Mouse (Mus musculus) forebrain, embryonic 14.5 days (tissue): ENCODE measurements around the gene Gm973. TPM values are rescaled to one million over a fixed set of nuclear protein-coding genes. Genes with fewer than 3 reads are reported as not detected.

ENCODE experiments used
- ATAC-seq: fragments of 200-750 bp; cut with Nextera tagmentation; 2 replicates; pipeline ENCODE4 v1.8.0; 2017; ENCODE audit warnings: mild to moderate bottlenecking, moderate library complexity
- DNase-seq: peaks from one replicate; pipeline ENCODE4 v3.0.0-alpha.2; 2015; ENCODE audit warnings: low spot score
- H3K27ac ChIP-seq: fragments of 300-500 bp; sonication (generic); 2 replicates; pipeline ENCODE4 v1.5.1; 2014; ENCODE audit warnings: low read depth, mild to moderate bottlenecking, control low read depth, low read length, moderate library complexity
- H3K27me3 ChIP-seq: fragments of 300-500 bp; sonication (generic); replicated peaks from 2 replicates; pipeline ENCODE4 v1.6.1; 2014; ENCODE audit warnings: low read length, control low read depth, mixed read lengths; ENCODE audit not compliant: control insufficient read depth, insufficient read depth
- H3K36me3 ChIP-seq: fragments of 300-500 bp; sonication (generic); 2 replicates; pipeline ENCODE4 v1.6.1; 2014; ENCODE audit warnings: low read length, control low read depth; ENCODE audit not compliant: control insufficient read depth, insufficient read depth
- H3K4me1 ChIP-seq: fragments of 300-500 bp; sonication (generic); 2 replicates; pipeline ENCODE4 v1.6.1; 2014; ENCODE audit warnings: antibody characterized with exemption, low read length, control low read depth; ENCODE audit not compliant: control insufficient read depth, insufficient read depth
- H3K4me2 ChIP-seq: fragments of 300-500 bp; sonication (generic); 2 replicates; pipeline ENCODE4 v1.6.1; 2014; ENCODE audit warnings: mild to moderate bottlenecking, control low read depth, low read length
- H3K4me3 ChIP-seq: fragments of 300-500 bp; sonication (generic); 2 replicates; pipeline ENCODE4 v1.5.1; 2014; ENCODE audit warnings: low read depth, low read length, control low read depth
- H3K9ac ChIP-seq: fragments of 300-500 bp; sonication (generic); 2 replicates; pipeline ENCODE4 v1.6.1; 2014; ENCODE audit warnings: mild to moderate bottlenecking, low read length, control low read depth, moderate library complexity
- H3K9me3 ChIP-seq: fragments of 300-500 bp; sonication (generic); replicated peaks from 2 replicates; pipeline ENCODE4 v1.6.1; 2016; ENCODE audit warnings: low read length, control low read depth, mixed read lengths; ENCODE audit not compliant: control insufficient read depth
- WGBS: fragments of 180-500 bp; shearing (Covaris S2); extraction: QIAGEN DNeasy Blood & Tissue Kit; methylation state at CpG from one replicate; pipeline ENCODE4 v1.1.7; 2014; 5-methylcytosine and 5-hydroxymethylcytosine counted together
- polyA plus RNA-seq: library from polyadenylated mRNA; unstranded; fragments of >200 nt; fragmentation: Nextera tagmentation; extraction: Ambion mirVana; gene quantifications from 2 replicates; pipeline ENCODE4 v1.2.1, GENCODE M21; 2014

Gene Gm973
- polyA plus RNA-seq: 5.5 and 6.2 TPM in 2 replicates

DNA sequence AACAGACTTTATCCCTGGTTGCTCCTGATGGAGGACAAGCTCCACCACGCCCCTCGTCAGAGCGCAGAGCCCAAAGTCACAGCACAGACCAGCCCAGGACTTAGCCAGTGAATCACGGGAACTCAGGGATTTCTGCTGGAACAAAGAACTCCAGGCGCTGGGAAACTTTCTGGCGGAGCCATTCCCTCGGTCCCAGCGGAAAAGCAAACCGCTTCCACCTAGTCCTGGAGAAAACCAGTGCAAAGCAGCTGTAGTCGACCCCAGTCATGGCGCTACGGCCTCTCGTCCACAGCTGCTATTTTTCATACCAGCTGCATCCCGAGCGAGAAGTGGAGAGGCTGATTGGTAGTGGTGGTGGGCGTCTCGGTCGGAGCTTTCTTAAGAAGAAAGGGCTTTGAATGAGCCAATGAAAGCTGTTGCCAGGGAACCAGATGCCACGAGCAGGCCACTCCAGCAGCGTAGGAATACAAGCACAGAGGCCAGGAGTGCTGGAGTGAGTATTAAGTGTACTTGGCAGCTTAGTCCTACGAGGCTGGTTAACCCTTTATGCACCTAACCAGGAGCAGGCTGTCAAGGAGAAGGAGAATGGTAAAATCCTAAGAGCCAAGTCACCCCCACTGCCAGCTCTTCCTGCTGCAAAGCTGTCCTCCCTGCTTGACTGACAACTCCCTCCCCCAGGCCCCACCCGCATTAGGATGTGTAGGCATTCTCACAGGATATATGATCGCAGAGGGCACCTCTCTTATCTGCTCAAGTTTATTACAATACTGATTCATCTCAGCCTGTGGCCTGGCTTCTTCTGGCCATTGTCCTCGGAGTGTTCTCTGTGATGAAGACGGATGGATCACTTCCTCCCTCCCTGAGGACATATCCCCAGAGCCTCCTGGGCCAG lies at the start of gene Gm973:
TSS of gene Gm973 (plus strand) at position 239 of the 892 bp plus-strand sequence.
- H3K9me3 ChIP-seq: no peaks in the 10 kb centered on the region
- DNase-seq (peak; percentile 97), ATAC-seq (peak; percentile 97)
- peak within 1 kb of the TSS; percentile 60 for H3K4me2 ChIP-seq
- H3K36me3 ChIP-seq: no peaks in the 10 kb centered on the region
- 2% methylated on average over 25 of the region's 25 CpGs for WGBS
- H3K27ac ChIP-seq: peak within 1 kb of the TSS; percentile 95
- no peaks in the 10 kb centered on the region for H3K27me3 ChIP-seq
- peak within 1 kb of the TSS; percentile 35 for H3K4me3 ChIP-seq
- peak within 1 kb of the TSS; percentile 72 for H3K9ac ChIP-seq
- peaks cover 16% of the 10 kb centered on the region for H3K4me1 ChIP-seq

DNA sequence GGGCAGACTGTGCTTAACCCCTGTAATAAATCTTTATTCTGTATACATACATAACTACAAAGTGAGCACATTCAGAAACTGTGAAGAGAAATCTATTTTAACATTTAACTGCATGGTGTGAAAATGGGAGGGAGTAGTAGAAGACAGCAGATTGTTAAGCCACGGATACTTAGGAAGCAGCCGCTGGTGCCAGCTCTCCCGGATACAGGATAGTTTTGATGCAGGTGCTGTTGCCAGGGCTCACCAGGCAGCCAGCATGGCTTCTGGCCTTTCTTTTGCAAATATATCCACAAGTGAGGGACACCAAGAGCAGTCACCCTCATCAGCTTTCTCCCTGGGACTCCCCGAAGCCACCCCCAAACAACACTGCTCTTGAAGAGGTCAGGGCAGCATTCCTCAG lies 46.9 kb upstream of the Gm973 start:
- no peaks in the 10 kb centered on the region for H3K27me3 ChIP-seq
- no peak for ATAC-seq
- H3K9me3 ChIP-seq: no peaks in the 10 kb centered on the region
- 27% methylated on average over 4 of the region's 4 CpGs for WGBS
- DNase-seq: no peak
- 0 out of 2 replicates have a peak, but pooled peaks cover 6% of the 10 kb centered on the region for H3K4me1 ChIP-seq
- no peak overlapping the region for H3K9ac ChIP-seq
- H3K27ac ChIP-seq: no peak overlapping the region
- H3K36me3 ChIP-seq: no peaks in the 10 kb centered on the region
- H3K4me2 ChIP-seq: no peak overlapping the region
- H3K4me3 ChIP-seq: no peak overlapping the region

DNA sequence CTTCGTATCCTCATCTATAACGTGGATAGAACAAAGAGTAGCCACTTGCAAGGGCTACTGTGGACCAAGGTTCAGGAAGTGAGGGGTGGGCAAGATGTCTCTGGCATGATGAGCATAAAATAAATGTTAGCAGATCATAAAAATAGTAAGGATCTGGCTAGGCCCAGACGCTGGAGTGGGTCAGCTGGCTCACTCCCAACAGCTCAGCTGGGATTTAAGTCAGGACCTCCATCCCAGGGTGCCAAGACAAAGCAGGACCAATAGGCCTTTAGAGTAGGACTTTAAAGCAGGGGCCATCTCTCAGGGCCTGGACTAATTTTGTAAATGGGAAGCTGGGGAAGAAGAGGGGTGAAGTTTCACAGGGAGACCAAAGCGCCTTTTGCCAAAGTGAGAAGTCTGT lies 45.3 kb upstream of the Gm973 start:
- Histone ChIP-seq H3K9ac (no peak overlapping the region), H3K27ac (no peak overlapping the region), H3K4me1 (0 out of 2 replicates have a peak, but pooled peaks cover 5% of the 10 kb centered on the region), H3K36me3 (no peaks in the 10 kb centered on the region), H3K9me3 (no peaks in the 10 kb centered on the region), H3K4me3 (no peak overlapping the region), H3K4me2 (no peak overlapping the region), H3K27me3 (no peaks in the 10 kb centered on the region)
- no peak for ATAC-seq
- no peak for DNase-seq
- 53% methylated on average over 4 of the region's 4 CpGs for WGBS

DNA sequence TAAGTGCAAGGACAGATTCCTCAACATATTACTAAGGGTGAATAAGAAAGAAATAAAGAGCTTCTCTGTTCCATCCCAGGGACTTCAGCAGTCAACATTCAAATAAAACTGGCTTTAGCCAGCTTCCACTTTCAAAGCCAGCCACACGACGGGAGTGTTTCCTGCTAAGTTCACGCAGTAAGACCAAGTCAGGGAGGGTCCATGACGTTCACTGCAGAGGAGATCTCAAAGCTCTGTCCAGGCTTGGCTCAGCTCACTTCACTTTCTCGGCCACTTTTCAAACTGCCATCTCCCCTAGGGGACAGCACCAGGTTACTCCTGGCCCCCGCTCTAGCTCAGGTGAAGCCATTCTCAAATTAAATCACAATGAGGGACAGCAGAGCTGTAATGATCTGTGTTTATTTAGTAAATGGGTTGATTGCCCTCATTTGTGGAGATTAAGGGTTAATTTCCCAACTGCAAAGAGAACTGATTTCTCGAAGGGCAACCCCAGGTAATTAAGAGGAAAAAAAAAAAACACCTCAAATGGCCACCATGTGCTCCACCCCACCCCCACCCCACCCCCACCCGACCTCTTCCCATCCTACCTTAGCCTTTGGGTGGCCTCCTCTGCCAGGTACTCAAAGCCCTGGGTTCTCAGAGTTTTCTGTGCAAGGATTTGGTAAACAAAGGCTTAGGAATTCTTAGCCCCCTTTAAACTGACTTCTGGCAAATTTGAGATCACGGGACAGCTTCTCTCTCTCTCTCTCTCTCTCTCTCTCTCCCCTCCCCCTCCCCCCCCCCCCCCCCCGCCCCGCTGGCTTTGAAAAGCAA lies 43.5 kb upstream of the Gm973 start:
- Histone ChIP-seq H3K9me3 (no peaks in the 10 kb centered on the region), H3K27ac (no peak overlapping the region), H3K9ac (no peak overlapping the region), H3K4me2 (no peak overlapping the region), H3K4me1 (0 out of 2 replicates have a peak, but pooled peaks cover 4% of the 10 kb centered on the region), H3K27me3 (no peaks in the 10 kb centered on the region), H3K4me3 (no peak overlapping the region), H3K36me3 (no peaks in the 10 kb centered on the region)
- DNase-seq: no peak
- ATAC-seq: no peak
- 7% methylated on average over 9 of the region's 11 CpGs for WGBS

DNA sequence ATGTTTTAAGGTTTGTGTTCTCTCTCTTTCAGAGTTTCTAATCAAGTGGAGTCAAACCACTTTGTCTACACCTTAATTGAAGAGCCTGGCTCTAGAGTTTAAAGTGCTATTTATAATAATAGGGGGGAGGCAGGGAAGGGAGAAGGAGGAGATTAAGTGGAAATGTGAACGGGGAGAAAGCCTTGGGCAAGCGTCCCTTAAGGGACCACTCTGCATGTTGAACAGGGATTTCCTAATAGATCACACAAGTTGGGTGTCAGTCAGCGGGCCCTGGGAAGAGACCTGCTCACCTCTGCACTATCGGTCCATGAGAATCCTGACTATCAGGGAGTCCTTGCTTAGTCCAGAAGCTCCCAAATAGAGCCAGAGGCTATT lies 42.9 kb upstream of the Gm973 start:
- no peak for ATAC-seq
- Histone ChIP-seq H3K27me3 (no peaks in the 10 kb centered on the region), H3K9ac (no peak overlapping the region), H3K36me3 (no peaks in the 10 kb centered on the region), H3K4me3 (no peak overlapping the region), H3K4me2 (no peak overlapping the region), H3K27ac (no peak overlapping the region), H3K4me1 (0 out of 2 replicates have a peak, but pooled peaks cover 4% of the 10 kb centered on the region), H3K9me3 (no peaks in the 10 kb centered on the region)
- DNase-seq: no peak
- 2% methylated on average over 4 of the region's 4 CpGs for WGBS

DNA sequence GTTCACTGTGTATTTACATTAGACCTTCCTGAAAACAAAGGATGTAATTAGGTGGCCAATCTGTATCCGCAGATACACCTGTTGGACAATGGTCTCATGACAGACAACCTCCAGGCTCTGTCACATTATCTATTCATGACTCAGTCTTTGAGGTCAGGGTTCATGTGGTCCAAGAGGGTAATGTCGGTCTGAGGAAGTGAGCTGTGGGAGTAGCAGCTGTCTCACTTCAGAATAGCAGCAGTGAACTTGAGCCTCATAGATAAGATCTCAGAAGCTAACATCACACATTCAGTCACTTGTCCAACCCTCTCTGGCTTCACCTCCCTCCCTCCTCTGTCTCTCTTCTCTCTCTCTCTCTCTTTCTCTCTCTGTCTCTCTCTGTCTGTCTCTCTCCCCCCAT lies 40.4 kb upstream of the Gm973 start:
- H3K4me3 ChIP-seq: no peak overlapping the region
- 0 out of 2 replicates have a peak, but pooled peaks cover 4% of the 10 kb centered on the region for H3K27me3 ChIP-seq
- peaks cover 6% of the 10 kb centered on the region; the same call in 1 of the 2 replicates for H3K4me1 ChIP-seq
- H3K9ac ChIP-seq: no peak overlapping the region
- 45% methylated on average over 2 of the region's 2 CpGs for WGBS
- H3K9me3 ChIP-seq: no peaks in the 10 kb centered on the region
- H3K36me3 ChIP-seq: no peaks in the 10 kb centered on the region
- DNase-seq (no peak), ATAC-seq (no peak)
- no peak overlapping the region for H3K27ac ChIP-seq
- no peak overlapping the region for H3K4me2 ChIP-seq

DNA sequence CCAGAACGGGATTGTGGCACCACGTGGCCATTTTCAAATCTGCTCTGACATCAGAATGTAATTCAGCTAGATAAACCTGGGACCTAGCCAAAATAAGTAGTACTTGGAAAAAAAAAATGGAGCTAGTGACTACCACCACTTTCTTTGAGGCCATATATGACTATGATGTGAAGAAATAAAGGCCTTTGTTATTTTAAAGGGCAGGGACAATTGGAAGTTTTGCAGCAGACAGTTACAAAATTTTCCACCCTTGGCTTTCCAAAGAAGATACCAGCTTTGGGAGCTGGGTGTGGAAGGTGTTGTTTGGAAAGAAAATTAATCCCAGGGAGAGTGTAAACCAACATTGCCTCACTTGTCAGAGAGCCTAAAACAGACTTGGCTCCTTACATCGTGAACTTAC lies 37.2 kb upstream of the Gm973 start:
- ATAC-seq (no peak), DNase-seq (no peak)
- WGBS: 81% methylated on average over 3 of the region's 3 CpGs
- Histone ChIP-seq H3K27ac (no peak overlapping the region), H3K9ac (no peak overlapping the region), H3K4me1 (peaks cover 10% of the 10 kb centered on the region), H3K4me2 (no peak overlapping the region), H3K4me3 (no peak overlapping the region), H3K9me3 (no peaks in the 10 kb centered on the region), H3K36me3 (no peaks in the 10 kb centered on the region), H3K27me3 (0 out of 2 replicates have a peak, but pooled peaks cover 5% of the 10 kb centered on the region)

DNA sequence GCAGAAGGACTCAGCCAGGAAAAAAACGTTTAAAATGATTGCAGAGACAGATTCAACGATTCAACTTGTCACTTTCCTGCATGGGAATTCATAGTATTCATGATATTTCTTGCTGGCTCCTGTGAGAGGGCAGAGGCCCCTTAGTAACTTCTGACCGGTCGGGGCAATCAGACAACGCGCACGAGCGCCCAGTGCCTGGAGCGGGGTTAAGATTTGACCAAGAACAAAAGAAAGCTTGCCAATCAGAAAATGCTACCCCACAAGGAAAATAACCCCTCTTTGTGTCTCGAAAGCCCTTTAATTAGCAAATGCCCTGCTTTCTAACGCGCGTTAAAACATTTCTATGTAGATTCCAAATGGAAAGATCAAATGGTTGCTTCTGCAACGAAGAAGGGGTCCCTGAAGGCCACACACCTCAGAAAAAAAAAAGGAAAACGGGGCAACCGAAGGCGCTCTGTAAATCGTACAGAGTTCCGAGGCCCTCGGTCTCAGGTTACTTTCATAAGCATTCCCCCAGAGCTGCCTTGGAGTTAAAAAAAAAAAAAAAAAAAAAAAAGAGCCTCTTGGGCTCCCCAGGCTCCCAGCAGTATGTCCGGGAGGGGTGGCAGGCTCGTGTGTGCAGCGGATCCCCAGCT lies 35.1 kb upstream of the Gm973 start:
- ATAC-seq: no peak
- DNase-seq: no peak

More for the DNA sequence above, 35.1 kb upstream of the Gm973 start:
- H3K4me2 ChIP-seq: peak overlapping the region; percentile 98
- H3K9me3 ChIP-seq: no peaks in the 10 kb centered on the region
- peak overlapping the region; percentile 17; the same call in 1 of the 2 replicates for H3K9ac ChIP-seq
- no peaks in the 10 kb centered on the region for H3K36me3 ChIP-seq
- peak overlapping the region; percentile 56 for H3K4me3 ChIP-seq
- peak overlapping the region; percentile 45; the same call in 1 of the 2 replicates for H3K27ac ChIP-seq
- H3K4me1 ChIP-seq: peaks cover 18% of the 10 kb centered on the region
- 0 out of 2 replicates have a peak, but pooled peaks cover 11% of the 10 kb centered on the region for H3K27me3 ChIP-seq
- WGBS: 1% methylated on average over 23 of the region's 23 CpGs
